Mouse (Mus musculus) bone marrow, adult 2 months (tissue): ENCODE measurements around the gene Hyal3.

Experiments
- CTCF ChIP-seq: fragments of 200-500 bp; IDR thresholded peaks from 2 replicates; pipeline ENCODE4 v1.5.1; 2011; ENCODE audit warnings: low read length, control low read depth; ENCODE audit not compliant: control insufficient read depth, insufficient read depth
- POLR2A ChIP-seq: fragments of 200-500 bp; IDR thresholded peaks from 2 replicates; pipeline ENCODE4 v1.6.1; 2011; ENCODE audit warnings: low read depth, mild to moderate bottlenecking, control low read depth, low read length, borderline replicate concordance; ENCODE audit not compliant: control insufficient read depth

GRCm38 (mm10) chr9:107578587-107578986 is 2.0 kb upstream of the Hyal3 start, which contains the start of gene Naa80:
- TF ChIP-seq CTCF (no peak), POLR2A (no peak)
